Mouse (Mus musculus) liver, embryonic 14.5 days (tissue): ENCODE results near the gene Gpr179. TPM values are rescaled to one million over a fixed set of nuclear protein-coding genes. Genes with fewer than 3 reads are reported as not detected.
A peak's percentile ranks its signal among the peaks of the same experiment; 100 is the strongest.

Experiments used
- ATAC-seq: fragments of 200-750 bp; cut with Nextera tagmentation; 2 replicates; pipeline ENCODE4 v1.8.0; 2017; ENCODE audit warnings: moderate number of reproducible peaks, mild to moderate bottlenecking, moderate library complexity; ENCODE audit not compliant: insufficient read depth
- DNase-seq, 3 experiments: peaks; one replicate each; pipeline ENCODE4 v3.0.0-alpha.2; 2012 to 2013; ENCODE audit warnings: low read depth in 3 of 3, low spot score in 3 of 3
- H3K27ac ChIP-seq: fragments of 300-500 bp; sonication (generic); 2 replicates; pipeline ENCODE4 v1.5.1; 2014; ENCODE audit warnings: moderate library complexity, mild to moderate bottlenecking, control low read depth, inconsistent platforms
- H3K27me3 ChIP-seq: fragments of 300-500 bp; sonication (generic); 2 replicates; pipeline ENCODE4 v1.6.1; 2014; ENCODE audit warnings: mild to moderate bottlenecking, low read length, moderate library complexity; ENCODE audit not compliant: control insufficient read depth, insufficient read depth
- H3K36me3 ChIP-seq: fragments of 300-500 bp; sonication (generic); replicated peaks from 2 replicates; pipeline ENCODE4 v1.6.1; 2014; ENCODE audit warnings: low read depth; ENCODE audit not compliant: control insufficient read depth, insufficient read depth
- H3K4me1 ChIP-seq, 2 experiments: fragments of 200-500 bp in 1 of 2; fragments of 300-500 bp in 1 of 2; sonication (generic) in 1 of 2; replicated peaks; 2 replicates each; pipeline ENCODE4 v1.6.1; 2012 to 2014; ENCODE audit warnings: antibody characterized with exemption in 1 of 2, inconsistent platforms in 1 of 2, low read length in 1 of 2; ENCODE audit not compliant: control insufficient read depth in 2 of 2, insufficient read depth in 2 of 2
- H3K4me2 ChIP-seq: fragments of 300-500 bp; sonication (generic); 2 replicates; pipeline ENCODE4 v1.6.1; 2014; ENCODE audit warnings: low read depth, mild to moderate bottlenecking, control low read depth, moderate library complexity
- H3K4me3 ChIP-seq, 2 experiments: fragments of 200-500 bp in 1 of 2; fragments of 300-500 bp in 1 of 2; sonication (generic) in 1 of 2; 2 replicates each; pipeline ENCODE4 v1.5.1; 2012 to 2014; ENCODE audit warnings: low read depth in 2 of 2, low read length in 2 of 2, mild to moderate bottlenecking in 2 of 2, control low read depth in 1 of 2, inconsistent platforms in 1 of 2, moderate library complexity in 1 of 2; ENCODE audit not compliant: insufficient read depth in 1 of 2
- H3K9ac ChIP-seq: fragments of 300-500 bp; sonication (generic); replicated peaks from 2 replicates; pipeline ENCODE4 v1.6.1; 2014; ENCODE audit warnings: mild to moderate bottlenecking, control low read depth, moderate library complexity
- H3K9me3 ChIP-seq: fragments of 300-500 bp; sonication (generic); 2 replicates; pipeline ENCODE4 v1.6.1; 2016; ENCODE audit warnings: low read length, mixed read lengths; ENCODE audit not compliant: control insufficient read depth
- CTCF ChIP-seq: IDR thresholded peaks from 2 replicates; pipeline ENCODE4 v1.5.1; 2016; ENCODE audit warnings: antibody characterized with exemption, low read depth, control low read depth
- EP300 ChIP-seq: IDR thresholded peaks from 2 replicates; pipeline ENCODE4 v1.6.1; 2016; ENCODE audit warnings: antibody characterized with exemption, low read depth
- WGBS: fragments of 180-500 bp; shearing (Covaris S2); extraction: QIAGEN DNeasy Blood & Tissue Kit; methylation state at CpG from one replicate; pipeline ENCODE4 v1.1.7; 2014; ENCODE audit not compliant: insufficient replicate concordance; 5-methylcytosine and 5-hydroxymethylcytosine counted together
- polyA plus RNA-seq, 2 experiments: library from polyadenylated mRNA; depleted of rRNA in 1 of 2; stranded (reverse) in 1 of 2; unstranded in 1 of 2; fragments of >200 nt; fragmentation: Nextera tagmentation in 1 of 2; extraction: Ambion mirVana in 1 of 2; gene quantifications; 2 replicates each; pipeline versions ENCODE4 v1.2.1 to v1.2.3; 2012 to 2014

Gpr179 gene
- polyA plus RNA-seq, 2 experiments: 0.01 TPM; not detected in 1

DNA sequence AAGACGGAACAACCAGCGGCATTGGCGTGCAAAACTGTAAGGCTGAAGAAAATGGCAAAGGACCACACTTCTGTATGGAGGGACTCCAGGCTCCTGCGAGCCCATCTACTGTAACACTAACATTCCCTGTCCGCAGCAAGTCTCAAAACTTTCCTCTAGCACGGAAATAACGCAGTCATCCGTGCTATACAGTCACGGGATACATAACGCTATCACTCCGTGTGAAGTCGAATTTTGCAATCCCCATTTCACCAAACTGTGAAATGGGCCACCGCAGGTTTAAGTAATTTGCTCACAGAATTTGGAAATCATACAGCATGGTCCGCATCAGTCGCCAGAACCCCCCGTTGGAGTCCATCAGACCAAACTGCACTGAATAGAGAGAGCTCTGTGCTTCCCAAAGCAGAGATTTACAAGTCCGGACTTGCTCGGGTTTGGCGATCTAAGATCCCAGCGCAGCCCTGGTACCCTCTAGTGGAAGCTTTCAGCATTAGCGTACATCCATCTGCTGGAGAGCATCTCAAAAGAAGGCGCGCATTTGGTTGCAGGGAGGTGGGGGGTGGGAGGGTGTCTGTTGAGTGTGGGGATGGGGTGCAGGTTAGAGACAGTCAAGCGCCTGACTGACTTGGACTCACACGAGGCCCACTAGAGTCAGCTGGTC lies 41.8 kb downstream of the Gpr179 start:
- Histone ChIP-seq H3K36me3 (no peaks in the 10 kb centered on the region), H3K4me1 (peaks cover under 1 to 11% of the 10 kb centered on the region in 2 experiments; a peak in 3 of 4 replicates), H3K9me3 (no peaks in the 10 kb centered on the region), H3K27ac (no peak overlapping the region), H3K4me3 (peak overlapping the region; percentile 36 to 54), H3K27me3 (peaks cover 17% of the 10 kb centered on the region), H3K9ac (no peak overlapping the region), H3K4me2 (peak overlapping the region; percentile 52)
- DNase-seq (peak in 2 of 3 experiments; percentile 43 to 47), ATAC-seq (0 out of 2 replicates have a peak, but pooled peaks have one; percentile 25)
- TF ChIP-seq CTCF (peak; percentile 73), EP300 (no peak)
- WGBS: under 1% methylated on average over 25 of the region's 25 CpGs

DNA sequence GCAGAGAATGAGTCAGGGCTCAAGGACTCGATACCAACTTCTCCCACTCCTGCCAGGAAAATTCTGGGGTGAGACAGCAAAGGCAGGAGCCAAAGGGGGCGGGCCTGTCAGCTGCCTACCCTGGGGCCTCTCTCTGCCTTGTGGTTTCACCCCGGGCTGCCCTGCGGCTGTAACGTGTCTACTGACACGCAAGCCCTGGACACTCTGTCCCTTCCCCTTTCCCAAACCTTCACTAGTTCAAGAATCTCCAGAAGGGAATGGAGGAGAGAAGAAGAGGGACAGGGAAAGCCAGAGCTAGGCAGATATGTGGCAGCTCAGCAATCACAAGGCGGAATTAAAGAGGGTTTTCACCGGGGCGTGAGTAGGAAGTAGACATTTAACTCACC lies 42.4 kb downstream of the Gpr179 start:
- Histone ChIP-seq H3K9ac (no peak overlapping the region), H3K27me3 (peaks cover 17% of the 10 kb centered on the region), H3K4me1 (peaks cover 0 to 11% of the 10 kb centered on the region in 2 experiments; a peak in 2 of 4 replicates), H3K4me3 (peak overlapping the region; percentile 36 to 54), H3K9me3 (no peaks in the 10 kb centered on the region), H3K36me3 (no peaks in the 10 kb centered on the region), H3K27ac (no peak overlapping the region), H3K4me2 (peak overlapping the region; percentile 52)
- WGBS: under 1% methylated on average over 9 of the region's 9 CpGs
- DNase-seq (no peak), ATAC-seq (no peak)
- TF ChIP-seq CTCF (no peak), EP300 (no peak)

DNA sequence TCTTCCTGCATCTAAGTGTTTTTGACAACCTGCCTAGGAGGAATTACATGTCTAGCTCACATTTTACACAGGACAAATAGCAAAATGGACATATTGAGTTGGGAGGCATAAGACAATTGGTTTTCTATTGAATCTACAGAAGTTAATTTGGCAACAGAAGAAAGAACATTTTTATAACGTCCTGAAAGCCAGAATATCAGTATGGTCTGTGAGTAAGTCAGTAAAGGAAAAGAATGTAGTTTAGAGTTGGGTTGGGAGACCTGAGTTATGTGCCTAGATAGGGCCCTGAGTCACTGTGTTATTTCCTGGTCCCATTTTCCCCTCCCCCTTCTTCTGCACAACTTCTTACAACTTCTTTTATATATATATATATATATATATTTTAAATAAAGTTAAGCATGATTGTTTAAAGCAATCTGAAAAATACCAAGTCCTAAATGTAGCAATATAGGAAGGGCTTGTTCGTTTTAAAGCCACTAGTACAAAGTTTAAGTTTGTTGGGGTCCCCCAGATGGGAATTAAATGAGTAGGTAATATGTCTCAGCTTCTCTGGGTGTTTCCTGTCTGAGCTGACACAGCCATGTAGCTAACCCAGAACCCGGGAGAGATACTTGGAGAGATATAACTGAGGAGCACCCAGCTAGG lies 42.9 kb downstream of the Gpr179 start:
- ATAC-seq: no peak
- 15% methylated on average over 3 of the region's 3 CpGs for WGBS
- Histone ChIP-seq H3K27ac (no peak overlapping the region), H3K9ac (no peak overlapping the region), H3K4me1 (peaks cover 0 to 11% of the 10 kb centered on the region in 2 experiments; a peak in 2 of 4 replicates), H3K4me3 (no peak overlapping the region; a peak in 1 of 4 replicates), H3K27me3 (peaks cover 17% of the 10 kb centered on the region), H3K36me3 (no peaks in the 10 kb centered on the region), H3K9me3 (no peaks in the 10 kb centered on the region), H3K4me2 (peak overlapping the region; percentile 52)
- DNase-seq: no peak
- TF ChIP-seq EP300 (no peak), CTCF (no peak)

DNA sequence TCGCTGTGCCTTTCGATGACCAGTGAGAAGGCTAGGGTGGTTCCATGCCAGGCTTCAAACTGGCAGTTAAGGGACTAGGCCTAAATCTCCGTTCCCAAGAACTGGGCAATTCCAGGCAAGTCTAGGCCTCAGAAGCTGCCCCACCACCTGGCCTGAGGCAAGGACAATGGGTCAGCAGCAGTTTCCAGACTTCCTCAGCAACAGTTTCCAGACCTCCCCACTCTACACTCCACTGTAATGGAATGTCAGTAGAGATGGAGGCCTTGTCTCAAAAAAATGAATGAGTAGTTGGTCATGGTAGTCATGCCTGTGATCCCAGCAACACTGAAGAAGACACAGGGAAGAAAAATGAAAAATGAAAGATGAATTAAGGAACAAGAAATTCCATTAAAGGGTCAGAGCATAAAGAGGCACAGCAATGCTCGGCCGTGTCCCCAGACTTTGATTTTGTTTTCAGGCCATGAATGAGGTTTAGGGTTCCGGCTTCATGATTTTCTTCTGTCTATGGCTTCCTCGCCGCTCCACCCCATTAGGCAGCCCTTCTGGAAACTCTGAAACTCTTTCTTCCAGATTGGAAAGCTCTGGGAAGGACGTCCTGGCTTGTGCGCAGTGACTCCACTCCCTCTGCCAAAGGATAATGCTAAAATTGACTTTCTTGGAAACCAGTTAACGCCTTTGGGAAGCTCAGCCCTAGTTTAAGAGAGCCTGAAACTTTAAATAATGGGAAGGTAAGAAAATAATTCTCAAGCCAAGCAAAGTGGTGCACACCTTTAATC lies 44.4 kb downstream of the Gpr179 start:
- Histone ChIP-seq H3K27me3 (peaks cover 17% of the 10 kb centered on the region), H3K9ac (no peak overlapping the region), H3K4me1 (peaks cover 0 to 11% of the 10 kb centered on the region in 2 experiments; a peak in 2 of 4 replicates), H3K4me3 (no peak overlapping the region), H3K27ac (no peak overlapping the region), H3K9me3 (no peaks in the 10 kb centered on the region), H3K36me3 (no peaks in the 10 kb centered on the region), H3K4me2 (no peak overlapping the region)
- WGBS: 75% methylated on average over 11 of the region's 11 CpGs
- TF ChIP-seq EP300: no peak
- TF ChIP-seq CTCF: no peak
- DNase-seq: no peak
- no peak for ATAC-seq
